Mouse (Mus musculus): Measurements from ENCODE around the gene St3gal6.

DNA sequence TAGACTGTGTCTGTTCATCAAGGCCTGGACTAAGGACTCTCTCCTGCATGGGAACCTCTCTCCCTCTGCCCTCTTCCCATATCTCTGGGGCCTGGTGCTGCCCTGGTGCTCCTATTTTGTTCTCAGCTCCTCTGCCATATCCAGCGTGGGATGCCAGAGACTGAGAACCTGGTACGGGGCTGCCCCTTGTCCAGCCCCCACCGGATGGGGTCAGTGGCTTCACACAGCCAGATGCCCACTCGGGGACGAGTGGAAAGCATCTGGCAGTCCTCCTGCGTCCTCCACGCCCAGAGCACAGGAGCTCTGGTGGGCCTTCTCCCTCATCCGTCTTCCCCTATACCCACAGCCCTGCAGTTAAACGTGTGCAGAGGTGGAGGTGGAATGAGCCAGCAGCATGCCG lies 63.7 kb downstream of the St3gal6 start:
- TF ChIP-seq POLR2A (IDR thresholded peaks at IDR 0.05; ENCODE audit: borderline replicate concordance, extremely low read depth, low read depth, low read length) (no peak), CTCF (IDR thresholded peaks at IDR 0.05; ENCODE audit: insufficient read depth, low read length) (no peak)

All from lung, adult 2 months (tissue).